Mouse (Mus musculus): Measurements from ENCODE around the gene Pcsk7. TPM values are rescaled to one million over a fixed set of nuclear protein-coding genes. Genes with fewer than 3 reads are reported as not detected.

Gene Pcsk7
- polyA plus RNA-seq (2015; fragmentation: Nextera tagmentation; extraction: Ambion mirVana): 25.0 and 25.8 TPM in 2 replicates

- ATAC-seq (ENCODE audit: low FRiP score): peak; percentile 95
- under 1% methylated on average over 76 of the region's 80 CpGs for WGBS
Measured at GRCm38 (mm10) chr9:45906355-45907077, at the start of gene Pcsk7, which contains the start of gene Rnf214. TSS of gene Pcsk7 (plus strand) at chr9:45906497. TSS of gene Rnf214 (minus strand) at chr9:45906911.

DNA sequence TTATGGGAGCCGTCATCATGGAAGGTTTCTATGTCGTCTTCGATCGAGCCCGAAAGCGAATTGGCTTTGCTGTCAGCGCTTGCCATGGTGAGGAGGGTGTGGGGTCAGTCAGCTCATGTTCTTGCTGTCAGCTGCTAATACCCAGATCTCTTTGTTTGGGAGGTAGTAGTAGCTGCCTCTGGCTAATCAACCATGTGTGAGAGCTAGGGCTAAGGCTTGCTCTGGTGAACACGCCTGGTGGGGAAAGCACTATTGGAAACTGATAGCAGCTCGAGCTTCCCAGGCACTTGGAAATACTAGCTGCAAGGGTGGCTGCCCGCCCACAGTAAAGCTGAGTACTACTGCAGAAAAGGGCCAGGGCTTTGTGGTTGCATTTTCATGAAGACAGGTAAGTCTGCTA, 46.9 kb upstream of the Pcsk7 start:
- Histone ChIP-seq H3K9me3 (replicated peaks) (no peaks in the 10 kb centered on the region), H3K9ac (replicated peaks) (no peak overlapping the region), H3K4me2 (no peak overlapping the region), H3K4me3 (replicated peaks) (no peak overlapping the region), H3K27ac (replicated peaks) (no peak overlapping the region), H3K27me3 (replicated peaks) (no peaks in the 10 kb centered on the region), H3K4me1 (no peaks in the 10 kb centered on the region), H3K36me3 (peaks cover 93% of the 10 kb centered on the region)
- ATAC-seq (ENCODE audit: low FRiP score): no peak
- WGBS: 96% methylated on average over 10 of the region's 10 CpGs

More at GRCm38 (mm10) chr9:45906355-45907077, at the start of gene Pcsk7, which contains the start of gene Rnf214:
- Histone ChIP-seq H3K27ac (replicated peaks) (peak within 1 kb of the TSS; percentile 98), H3K4me3 (replicated peaks) (peak within 1 kb of the TSS; percentile 87), H3K4me2 (peak within 1 kb of the TSS; percentile 74), H3K9me3 (replicated peaks) (no peaks in the 10 kb centered on the region), H3K27me3 (replicated peaks) (no peaks in the 10 kb centered on the region), H3K4me1 (peaks cover 31% of the 10 kb centered on the region), H3K36me3 (peaks cover 39% of the 10 kb centered on the region), H3K9ac (replicated peaks) (peak within 1 kb of the TSS; percentile 98)

DNA sequence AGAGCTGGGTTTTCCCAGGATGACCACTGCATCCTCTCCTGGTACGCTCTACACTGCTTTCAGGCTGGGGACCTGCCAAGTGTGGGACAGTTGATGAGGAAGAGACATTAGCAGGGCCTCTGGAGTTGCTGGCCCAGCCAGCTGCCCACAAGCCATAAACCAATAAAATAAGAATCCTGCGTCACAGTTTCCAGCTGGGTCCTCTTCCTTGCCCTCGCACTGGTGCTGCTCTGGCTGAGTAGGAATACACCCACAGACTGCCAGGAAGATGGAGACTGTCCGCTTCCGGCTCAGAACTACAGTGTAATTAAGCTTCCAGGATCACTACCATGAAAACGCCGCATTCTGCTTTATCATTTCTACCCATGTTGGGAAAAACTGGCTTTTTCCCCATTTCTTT, 44.5 kb upstream of the Pcsk7 start:
- H3K9ac ChIP-seq (replicated peaks): no peak overlapping the region
- 44% methylated on average over 7 of the region's 7 CpGs for WGBS
- H3K4me2 ChIP-seq: no peak overlapping the region
- ATAC-seq (ENCODE audit: low FRiP score): no peak
- no peaks in the 10 kb centered on the region for H3K4me1 ChIP-seq
- no peaks in the 10 kb centered on the region for H3K9me3 ChIP-seq (replicated peaks)
- H3K4me3 ChIP-seq (replicated peaks): no peak overlapping the region
- peaks cover 92% of the 10 kb centered on the region for H3K36me3 ChIP-seq
- no peaks in the 10 kb centered on the region for H3K27me3 ChIP-seq (replicated peaks)
- peak overlapping the region; percentile 28; the same call in 1 of the 2 replicates for H3K27ac ChIP-seq (replicated peaks)

- no peak overlapping the region for H3K27ac ChIP-seq (replicated peaks)
- no peak overlapping the region for H3K9ac ChIP-seq (replicated peaks)
- H3K4me2 ChIP-seq: no peak overlapping the region
- no peak overlapping the region for H3K4me3 ChIP-seq (replicated peaks)
- H3K27me3 ChIP-seq (replicated peaks): no peaks in the 10 kb centered on the region
- no peak for ATAC-seq (ENCODE audit: low FRiP score)
- 93% methylated on average over 3 of the region's 3 CpGs for WGBS
- peaks cover 87% of the 10 kb centered on the region for H3K36me3 ChIP-seq
- H3K4me1 ChIP-seq: no peaks in the 10 kb centered on the region
- H3K9me3 ChIP-seq (replicated peaks): no peaks in the 10 kb centered on the region
Measured at GRCm38 (mm10) chr9:45869181-45869580, 37.1 kb upstream of the Pcsk7 start.

GRCm38 (mm10) chr9:45870265-45870664, 36.0 kb upstream of the Pcsk7 start:
- Histone ChIP-seq H3K27me3 (replicated peaks) (no peaks in the 10 kb centered on the region), H3K36me3 (peaks cover 84% of the 10 kb centered on the region), H3K4me1 (no peaks in the 10 kb centered on the region), H3K27ac (replicated peaks) (no peak overlapping the region), H3K9ac (replicated peaks) (no peak overlapping the region), H3K4me3 (replicated peaks) (no peak overlapping the region), H3K9me3 (replicated peaks) (no peaks in the 10 kb centered on the region), H3K4me2 (no peak overlapping the region)
- no peak for ATAC-seq (ENCODE audit: low FRiP score)
- WGBS: 96% methylated on average over 3 of the region's 3 CpGs

DNA sequence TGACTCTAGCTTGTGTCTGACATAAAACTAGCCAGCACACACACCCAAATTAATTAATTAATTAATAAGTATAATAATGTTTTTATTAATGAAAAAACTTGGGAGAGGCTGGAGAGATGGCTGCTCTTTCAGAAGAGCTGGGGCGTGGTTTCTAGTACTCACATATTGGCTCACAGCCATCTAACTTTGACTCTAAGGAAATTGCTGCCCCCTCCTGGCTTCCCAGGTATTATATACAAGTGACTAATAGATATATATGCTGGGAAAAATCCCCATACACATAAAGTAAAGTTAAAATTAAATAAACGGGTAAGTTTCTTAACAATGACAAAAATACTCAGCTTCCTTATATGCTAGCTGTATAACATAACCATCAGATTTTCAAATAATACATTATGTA, 28.4 kb upstream of the Pcsk7 start:
- H3K4me2 ChIP-seq: no peak overlapping the region
- ATAC-seq (ENCODE audit: low FRiP score): no peak
- no peak overlapping the region for H3K9ac ChIP-seq (replicated peaks)
- H3K36me3 ChIP-seq: peaks cover 69% of the 10 kb centered on the region
- WGBS: 78% methylated on average over 2 of the region's 2 CpGs
- H3K27ac ChIP-seq (replicated peaks): no peak overlapping the region
- H3K9me3 ChIP-seq (replicated peaks): no peaks in the 10 kb centered on the region
- no peaks in the 10 kb centered on the region for H3K27me3 ChIP-seq (replicated peaks)
- no peak overlapping the region for H3K4me3 ChIP-seq (replicated peaks)
- no peaks in the 10 kb centered on the region for H3K4me1 ChIP-seq

- no peaks in the 10 kb centered on the region for H3K27me3 ChIP-seq (replicated peaks)
- peaks cover 86% of the 10 kb centered on the region for H3K36me3 ChIP-seq
- H3K4me3 ChIP-seq (replicated peaks): no peak overlapping the region
- ATAC-seq (ENCODE audit: low FRiP score): no peak
- H3K4me2 ChIP-seq: no peak overlapping the region
- H3K9ac ChIP-seq (replicated peaks): no peak overlapping the region
- H3K4me1 ChIP-seq: no peaks in the 10 kb centered on the region
- no peaks in the 10 kb centered on the region for H3K9me3 ChIP-seq (replicated peaks)
- H3K27ac ChIP-seq (replicated peaks): no peak overlapping the region
Measured at GRCm38 (mm10) chr9:45893681-45894080, 12.6 kb upstream of the Pcsk7 start.

DNA sequence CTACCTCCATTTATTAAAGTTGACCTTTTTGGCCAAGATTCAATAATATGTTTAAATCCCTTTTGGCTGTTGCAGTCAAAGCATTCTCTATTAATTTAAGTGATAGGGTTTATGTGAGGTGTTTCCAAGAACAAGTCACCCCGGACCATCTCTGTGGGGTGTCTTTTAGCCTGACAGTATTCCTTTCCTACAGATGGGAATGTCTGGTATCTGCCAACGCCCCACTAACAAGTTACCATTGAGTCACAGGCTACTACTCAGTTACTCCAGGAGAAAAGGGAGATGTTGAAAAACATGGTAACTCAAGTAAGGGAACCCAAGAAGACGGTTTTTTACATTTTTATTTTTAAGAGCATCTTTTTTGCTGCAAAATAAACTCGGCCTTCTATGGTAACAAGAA, 1.1 kb upstream of the Pcsk7 start:
- peak overlapping the region; percentile 98; the same call in 1 of the 2 replicates for H3K27ac ChIP-seq (replicated peaks)
- H3K27me3 ChIP-seq (replicated peaks): no peaks in the 10 kb centered on the region
- peaks cover 34% of the 10 kb centered on the region for H3K36me3 ChIP-seq
- peak overlapping the region; percentile 87 for H3K4me3 ChIP-seq (replicated peaks)
- H3K4me2 ChIP-seq: peak overlapping the region; percentile 74
- WGBS: 56% methylated on average over 4 of the region's 4 CpGs
- ATAC-seq (ENCODE audit: low FRiP score): no peak
- H3K4me1 ChIP-seq: peaks cover 31% of the 10 kb centered on the region
- peak overlapping the region; percentile 98 for H3K9ac ChIP-seq (replicated peaks)
- no peaks in the 10 kb centered on the region for H3K9me3 ChIP-seq (replicated peaks)

GRCm38 (mm10) chr9:45905811-45906237, 473 bp upstream of the Pcsk7 start:
- H3K4me1 ChIP-seq: peaks cover 31% of the 10 kb centered on the region
- H3K4me3 ChIP-seq (replicated peaks): peak overlapping the region; percentile 87
- H3K9me3 ChIP-seq (replicated peaks): no peaks in the 10 kb centered on the region
- H3K9ac ChIP-seq (replicated peaks): peak overlapping the region; percentile 98
- H3K4me2 ChIP-seq: peak overlapping the region; percentile 74
- H3K27me3 ChIP-seq (replicated peaks): no peaks in the 10 kb centered on the region
- peak; percentile 36 for ATAC-seq (ENCODE audit: low FRiP score)
- WGBS: under 1% methylated on average over 22 of the region's 27 CpGs
- H3K36me3 ChIP-seq: peaks cover 34% of the 10 kb centered on the region
- H3K27ac ChIP-seq (replicated peaks): peak overlapping the region; percentile 98

GRCm38 (mm10) chr9:45907078-45907428, 756 bp downstream of the Pcsk7 start:
- H3K27me3 ChIP-seq (replicated peaks): no peaks in the 10 kb centered on the region
- peak; percentile 36 for ATAC-seq (ENCODE audit: low FRiP score)
- H3K9me3 ChIP-seq (replicated peaks): no peaks in the 10 kb centered on the region
- H3K27ac ChIP-seq (replicated peaks): peak overlapping the region; percentile 98
- H3K4me3 ChIP-seq (replicated peaks): peak overlapping the region; percentile 87
- 0% methylated on average over 19 of the region's 19 CpGs for WGBS
- peak overlapping the region; percentile 74 for H3K4me2 ChIP-seq
- H3K9ac ChIP-seq (replicated peaks): peak overlapping the region; percentile 98
- H3K4me1 ChIP-seq: peaks cover 31% of the 10 kb centered on the region
- H3K36me3 ChIP-seq: peaks cover 39% of the 10 kb centered on the region

DNA sequence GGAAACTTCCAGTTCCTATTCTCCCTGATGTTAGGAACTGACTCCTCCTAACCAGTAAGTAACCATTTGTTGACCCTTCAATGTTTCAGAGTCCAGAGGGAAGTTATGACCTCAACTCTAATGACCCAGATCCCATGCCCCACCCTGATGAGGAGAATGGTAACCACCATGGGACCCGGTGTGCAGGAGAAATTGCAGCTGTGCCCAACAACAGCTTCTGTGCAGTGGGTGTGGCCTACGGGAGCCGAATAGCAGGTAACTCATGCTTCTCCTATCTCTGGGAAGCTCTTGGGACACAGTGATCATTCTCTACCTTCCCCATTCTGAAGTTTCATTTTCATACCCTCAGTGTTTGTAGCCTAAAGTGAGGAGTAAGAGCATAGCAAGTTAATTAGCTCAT, 4.7 kb downstream of the Pcsk7 start:
- no peak overlapping the region for H3K4me3 ChIP-seq (replicated peaks)
- no peak overlapping the region for H3K9ac ChIP-seq (replicated peaks)
- no peak for ATAC-seq (ENCODE audit: low FRiP score)
- peaks cover 18% of the 10 kb centered on the region for H3K4me1 ChIP-seq
- H3K27me3 ChIP-seq (replicated peaks): no peaks in the 10 kb centered on the region
- H3K9me3 ChIP-seq (replicated peaks): no peaks in the 10 kb centered on the region
- peaks cover 72% of the 10 kb centered on the region for H3K36me3 ChIP-seq
- 95% methylated on average over 3 of the region's 3 CpGs for WGBS
- no peak overlapping the region for H3K4me2 ChIP-seq
- H3K27ac ChIP-seq (replicated peaks): no peak overlapping the region

- Histone ChIP-seq H3K27ac (replicated peaks) (no peak overlapping the region), H3K9me3 (replicated peaks) (no peaks in the 10 kb centered on the region), H3K4me3 (replicated peaks) (no peak overlapping the region), H3K9ac (replicated peaks) (no peak overlapping the region), H3K36me3 (peaks cover 73% of the 10 kb centered on the region), H3K4me1 (peaks cover 18% of the 10 kb centered on the region), H3K27me3 (replicated peaks) (no peaks in the 10 kb centered on the region), H3K4me2 (no peak overlapping the region)
- WGBS: 81% methylated on average over 1 of the region's 1 CpGs
- ATAC-seq (ENCODE audit: low FRiP score): no peak
Measured at GRCm38 (mm10) chr9:45911673-45912072, 5.4 kb downstream of the Pcsk7 start.
